Mouse (Mus musculus) neural tube, embryonic 14.5 days (tissue): Measurements from ENCODE around the gene Atl2. TPM values are rescaled to one million over a fixed set of nuclear protein-coding genes. Genes with fewer than 3 reads are reported as not detected.

Source experiments
- polyA plus RNA-seq: library from polyadenylated mRNA; unstranded; fragments of >200 nt; fragmentation: Nextera tagmentation; extraction: Ambion mirVana; gene quantifications from 2 replicates; pipeline ENCODE4 v1.2.1, GENCODE M21; 2014

Gene Atl2
- polyA plus RNA-seq, 1 experiment from 2014 or later, result 47.6 TPM

Other genes with a start within 250 kb of the Atl2 start
- gene Cyp1b1, start 181.1 kb downstream of the Atl2 start, polyA plus RNA-seq, result 0.95 and 6.4 TPM in 2 replicates
- 66.5 and 69.3 TPM in 2 replicates for gene Hnrnpll, start 166.2 kb upstream of the Atl2 start, polyA plus RNA-seq
- gene Galm, start 231.3 kb upstream of the Atl2 start, polyA plus RNA-seq, result 0.79 and 1.7 TPM in 2 replicates